Mouse (Mus musculus) limb, embryonic 11.5 days (tissue): ENCODE data around the gene Stard10. TPM values are rescaled to one million over a fixed set of nuclear protein-coding genes. Genes with fewer than 3 reads are reported as not detected.
A peak's percentile ranks its signal among the peaks of the same experiment; 100 is the strongest.

Source experiments
- ATAC-seq: fragments of 200-750 bp; cut with Nextera tagmentation; 2 replicates; pipeline ENCODE4 v1.8.0; 2017; ENCODE audit warnings: low read depth; ENCODE audit not compliant: insufficient number of reproducible peaks, low FRiP score, low TSS enrichment
- DNase-seq: peaks from one replicate; pipeline ENCODE4 v3.0.0-alpha.2; 2015; ENCODE audit warnings: low spot score
- H3K27ac ChIP-seq: fragments of 300-500 bp; sonication (generic); replicated peaks from 2 replicates; pipeline ENCODE4 v1.5.1; 2014; ENCODE audit warnings: low read depth, mild to moderate bottlenecking, low read length
- H3K27me3 ChIP-seq: fragments of 300-500 bp; sonication (generic); 2 replicates; pipeline ENCODE4 v1.6.1; 2014; ENCODE audit warnings: mild to moderate bottlenecking, low read length, mixed read lengths; ENCODE audit not compliant: control insufficient read depth, insufficient read depth
- H3K36me3 ChIP-seq: fragments of 300-500 bp; sonication (generic); 2 replicates; pipeline ENCODE4 v1.6.1; 2014; ENCODE audit warnings: mild to moderate bottlenecking, low read length, moderate library complexity, mixed read lengths; ENCODE audit not compliant: control insufficient read depth, insufficient read depth
- H3K4me1 ChIP-seq: fragments of 300-500 bp; sonication (generic); 2 replicates; pipeline ENCODE4 v1.6.1; 2014; ENCODE audit warnings: low read length, mixed read lengths; ENCODE audit not compliant: control insufficient read depth, insufficient read depth
- H3K4me2 ChIP-seq: fragments of 300-500 bp; sonication (generic); 2 replicates; pipeline ENCODE4 v1.6.1; 2014; ENCODE audit warnings: low read depth, mild to moderate bottlenecking, moderate library complexity; ENCODE audit not compliant: severe bottlenecking
- H3K4me3 ChIP-seq: fragments of 300-500 bp; sonication (generic); 2 replicates; pipeline ENCODE4 v1.5.1; 2014; ENCODE audit warnings: low read depth, low read length
- H3K9ac ChIP-seq: fragments of 300-500 bp; sonication (generic); 2 replicates; pipeline ENCODE4 v1.6.1; 2014; ENCODE audit warnings: mild to moderate bottlenecking, low read length
- H3K9me3 ChIP-seq: fragments of 300-500 bp; sonication (generic); 2 replicates; pipeline ENCODE4 v1.6.1; 2016; ENCODE audit warnings: low read length; ENCODE audit not compliant: control insufficient read depth
- WGBS: fragments of 180-500 bp; shearing (Covaris S2); extraction: QIAGEN DNeasy Blood & Tissue Kit; methylation state at CpG from one replicate; pipeline ENCODE4 v1.1.7; 2014; 5-methylcytosine and 5-hydroxymethylcytosine counted together
- polyA plus RNA-seq: library from polyadenylated mRNA; unstranded; fragments of >200 nt; fragmentation: Nextera tagmentation; extraction: Ambion mirVana; gene quantifications from 2 replicates; pipeline ENCODE4 v1.2.1, GENCODE M21; 2014

Stard10 gene
- polyA plus RNA-seq, 1 experiment from 2014 or later: 17.8 TPM

GRCm38 (mm10) chr7:101296252-101297022, 20.4 kb upstream of the Stard10 start:
- Histone ChIP-seq H3K36me3 (no peaks in the 10 kb centered on the region), H3K27me3 (0 out of 2 replicates have a peak, but pooled peaks cover 2% of the 10 kb centered on the region), H3K27ac (no peak overlapping the region), H3K4me1 (peaks cover 15% of the 10 kb centered on the region), H3K9me3 (no peaks in the 10 kb centered on the region), H3K4me2 (peak overlapping the region; percentile 48), H3K4me3 (peak overlapping the region; percentile 18), H3K9ac (peak overlapping the region; percentile 41)
- ATAC-seq: peak; percentile 69
- 10% methylated on average over 35 of the region's 35 CpGs for WGBS
- peak; percentile 91 for DNase-seq

DNA sequence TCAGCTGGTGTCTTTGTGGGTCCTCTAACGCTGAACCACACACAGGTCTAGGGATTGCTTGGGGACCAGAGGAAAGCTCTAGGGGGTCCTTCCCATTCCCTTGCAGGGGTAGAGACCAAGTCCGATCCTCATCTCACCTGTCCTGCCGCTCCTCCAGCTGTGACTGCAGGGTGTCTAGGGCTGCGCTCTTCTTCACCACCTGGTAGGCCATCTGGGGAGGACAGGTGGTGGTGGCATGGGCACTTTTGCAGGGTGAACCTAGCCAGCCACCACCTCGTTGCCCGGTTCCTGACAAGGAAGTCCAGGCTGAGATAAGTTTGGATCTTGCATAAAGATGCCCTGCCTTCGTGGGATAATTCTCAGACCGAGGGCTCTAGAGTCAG, 19.9 kb upstream of the Stard10 start:
- H3K27ac ChIP-seq: no peak overlapping the region
- peak; percentile 36; the same call in 1 of the 2 replicates for ATAC-seq

GRCm38 (mm10) chr7:101298375-101298774, 18.5 kb upstream of the Stard10 start:
- Histone ChIP-seq H3K4me1 (peaks cover 15% of the 10 kb centered on the region), H3K9me3 (no peaks in the 10 kb centered on the region), H3K27me3 (0 out of 2 replicates have a peak, but pooled peaks cover 2% of the 10 kb centered on the region), H3K4me3 (no peak overlapping the region), H3K36me3 (no peaks in the 10 kb centered on the region), H3K4me2 (no peak overlapping the region), H3K27ac (no peak overlapping the region), H3K9ac (no peak overlapping the region)
- ATAC-seq (no peak), DNase-seq (no peak)
- WGBS: 87% methylated on average over 3 of the region's 3 CpGs

More for the DNA sequence above, 19.9 kb upstream of the Stard10 start:
- H3K27me3 ChIP-seq: 0 out of 2 replicates have a peak, but pooled peaks cover 2% of the 10 kb centered on the region
- peak overlapping the region; percentile 18 for H3K4me3 ChIP-seq
- H3K4me2 ChIP-seq: peak overlapping the region; percentile 48
- H3K9me3 ChIP-seq: no peaks in the 10 kb centered on the region
- peaks cover 15% of the 10 kb centered on the region for H3K4me1 ChIP-seq
- WGBS: 27% methylated on average over 8 of the region's 8 CpGs
- H3K36me3 ChIP-seq: no peaks in the 10 kb centered on the region
- H3K9ac ChIP-seq: peak overlapping the region; percentile 41
- DNase-seq: no peak

GRCm38 (mm10) chr7:101301361-101301880, 15.5 kb upstream of the Stard10 start:
- WGBS: 1% methylated on average over 30 of the region's 30 CpGs
- peak; percentile 10; the same call in 1 of the 2 replicates for ATAC-seq
- Histone ChIP-seq H3K27me3 (0 out of 2 replicates have a peak, but pooled peaks cover 2% of the 10 kb centered on the region), H3K4me1 (peaks cover 15% of the 10 kb centered on the region), H3K36me3 (no peaks in the 10 kb centered on the region), H3K27ac (peak overlapping the region; percentile 18; the same call in 1 of the 2 replicates), H3K4me3 (peak overlapping the region; percentile 69), H3K9me3 (no peaks in the 10 kb centered on the region), H3K4me2 (peak overlapping the region; percentile 84), H3K9ac (peak overlapping the region; percentile 67)
- DNase-seq: no peak

DNA sequence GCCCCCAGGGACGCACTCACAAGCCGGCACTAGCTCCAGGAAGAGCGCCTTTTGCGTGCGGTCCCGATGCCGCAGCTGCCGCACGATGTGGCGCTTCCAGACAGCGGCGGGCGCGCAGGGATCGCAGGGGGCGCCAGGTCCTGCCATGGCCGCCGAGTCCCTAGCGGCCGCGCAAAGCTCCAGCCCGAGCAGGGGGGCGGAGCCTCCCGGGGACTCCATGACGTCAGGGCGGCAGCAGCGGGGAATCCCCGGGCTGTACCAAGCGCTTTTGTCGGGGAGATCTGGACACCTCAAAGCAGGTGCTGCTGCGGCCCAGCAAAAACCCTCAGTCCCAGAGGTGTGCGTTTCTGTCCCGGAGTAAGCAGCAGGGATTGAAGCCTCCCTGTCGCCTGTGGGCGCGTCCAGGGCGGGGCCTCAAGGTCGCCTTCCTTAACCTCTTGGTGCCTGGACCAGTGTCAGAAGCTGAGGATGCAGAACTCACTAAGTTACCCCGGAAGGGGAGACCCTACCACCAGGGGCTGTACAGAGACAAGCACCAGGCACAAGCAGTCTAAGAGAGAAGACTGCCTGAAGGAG, 14.9 kb upstream of the Stard10 start, which contains the start of gene Atg16l2:
Gene Atg16l2 (minus strand): TSS at position 371 of the 576 bp plus-strand sequence.
- H3K9ac ChIP-seq: peak within 1 kb of the TSS; percentile 67
- WGBS: under 1% methylated on average over 39 of the region's 39 CpGs
- H3K36me3 ChIP-seq: no peaks in the 10 kb centered on the region
- H3K9me3 ChIP-seq: no peaks in the 10 kb centered on the region
- H3K4me2 ChIP-seq: peak within 1 kb of the TSS; percentile 84
- ATAC-seq: peak; percentile 98
- 0 out of 2 replicates have a peak, but pooled peaks cover 2% of the 10 kb centered on the region for H3K27me3 ChIP-seq
- H3K4me3 ChIP-seq: peak within 1 kb of the TSS; percentile 69
- peak within 1 kb of the TSS; percentile 18; the same call in 1 of the 2 replicates for H3K27ac ChIP-seq
- peaks cover 15% of the 10 kb centered on the region for H3K4me1 ChIP-seq
- DNase-seq: peak; percentile 95

DNA sequence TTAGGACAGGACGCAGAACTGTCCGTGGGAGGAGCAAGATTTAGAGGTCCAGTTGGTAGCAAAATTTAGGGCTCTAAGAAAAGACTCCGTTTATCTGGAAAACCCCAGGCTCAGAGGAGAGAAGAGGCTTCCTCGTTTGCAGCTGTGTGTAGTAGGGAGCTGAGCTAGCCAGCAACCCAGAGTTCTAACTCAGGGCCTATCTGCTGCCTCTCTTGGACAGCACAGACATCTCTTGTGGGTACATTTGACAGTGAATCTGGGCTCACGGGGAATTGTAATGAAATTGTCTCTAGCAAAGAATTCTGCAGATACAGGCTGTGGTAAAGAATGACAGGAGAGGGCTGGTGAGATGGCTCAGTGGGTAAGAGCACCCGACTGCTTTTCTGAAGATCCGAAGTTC, 14.2 kb upstream of the Stard10 start:
- H3K4me3 ChIP-seq: peak overlapping the region; percentile 69
- no peak for DNase-seq
- peak overlapping the region; percentile 67; the same call in 1 of the 2 replicates for H3K9ac ChIP-seq
- peaks cover 15% of the 10 kb centered on the region for H3K4me1 ChIP-seq
- no peak for ATAC-seq
- H3K27me3 ChIP-seq: no peaks in the 10 kb centered on the region
- no peaks in the 10 kb centered on the region for H3K9me3 ChIP-seq
- H3K4me2 ChIP-seq: peak overlapping the region; percentile 84
- H3K27ac ChIP-seq: no peak overlapping the region
- no peaks in the 10 kb centered on the region for H3K36me3 ChIP-seq
- WGBS: 27% methylated on average over 7 of the region's 7 CpGs

DNA sequence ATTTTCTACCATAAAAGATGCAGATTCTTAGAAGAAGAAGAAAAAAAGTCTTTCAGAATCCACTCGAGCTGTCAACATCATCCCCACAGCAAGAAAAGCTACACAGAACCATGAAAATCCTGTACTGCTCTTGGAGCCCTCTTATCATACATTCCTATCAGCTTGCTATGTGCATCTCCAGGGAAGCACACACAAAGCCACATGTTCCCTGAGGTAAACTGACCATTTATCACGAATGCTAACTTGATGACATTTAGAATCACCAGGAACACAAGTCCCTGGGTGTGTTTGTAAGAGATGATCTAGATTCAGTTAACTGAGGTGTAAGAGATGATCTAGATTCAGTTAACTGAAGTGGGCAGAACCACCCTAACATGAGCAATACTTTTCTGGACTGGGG, 10.0 kb upstream of the Stard10 start:
- Histone ChIP-seq H3K4me3 (no peak overlapping the region), H3K27me3 (no peaks in the 10 kb centered on the region), H3K27ac (no peak overlapping the region), H3K9ac (no peak overlapping the region), H3K4me1 (no peaks in the 10 kb centered on the region), H3K9me3 (no peaks in the 10 kb centered on the region), H3K36me3 (no peaks in the 10 kb centered on the region), H3K4me2 (no peak overlapping the region)
- WGBS: 55% methylated on average over 2 of the region's 2 CpGs
- ATAC-seq: no peak
- DNase-seq: no peak

GRCm38 (mm10) chr7:101309985-101310326, 6.9 kb upstream of the Stard10 start:
- peak overlapping the region; percentile 39 for H3K4me2 ChIP-seq
- no peaks in the 10 kb centered on the region for H3K27me3 ChIP-seq
- DNase-seq (no peak), ATAC-seq (no peak)
- H3K9me3 ChIP-seq: no peaks in the 10 kb centered on the region
- no peaks in the 10 kb centered on the region for H3K36me3 ChIP-seq
- peak overlapping the region; percentile 41 for H3K4me3 ChIP-seq
- H3K9ac ChIP-seq: no peak overlapping the region
- H3K4me1 ChIP-seq: no peaks in the 10 kb centered on the region
- H3K27ac ChIP-seq: no peak overlapping the region
- 40% methylated on average over 5 of the region's 5 CpGs for WGBS
